Mouse (Mus musculus): ENCODE measurements around the gene Dcps.
A peak's percentile ranks its signal among the peaks of the same experiment; 100 is the strongest.

Dcps gene

DNA sequence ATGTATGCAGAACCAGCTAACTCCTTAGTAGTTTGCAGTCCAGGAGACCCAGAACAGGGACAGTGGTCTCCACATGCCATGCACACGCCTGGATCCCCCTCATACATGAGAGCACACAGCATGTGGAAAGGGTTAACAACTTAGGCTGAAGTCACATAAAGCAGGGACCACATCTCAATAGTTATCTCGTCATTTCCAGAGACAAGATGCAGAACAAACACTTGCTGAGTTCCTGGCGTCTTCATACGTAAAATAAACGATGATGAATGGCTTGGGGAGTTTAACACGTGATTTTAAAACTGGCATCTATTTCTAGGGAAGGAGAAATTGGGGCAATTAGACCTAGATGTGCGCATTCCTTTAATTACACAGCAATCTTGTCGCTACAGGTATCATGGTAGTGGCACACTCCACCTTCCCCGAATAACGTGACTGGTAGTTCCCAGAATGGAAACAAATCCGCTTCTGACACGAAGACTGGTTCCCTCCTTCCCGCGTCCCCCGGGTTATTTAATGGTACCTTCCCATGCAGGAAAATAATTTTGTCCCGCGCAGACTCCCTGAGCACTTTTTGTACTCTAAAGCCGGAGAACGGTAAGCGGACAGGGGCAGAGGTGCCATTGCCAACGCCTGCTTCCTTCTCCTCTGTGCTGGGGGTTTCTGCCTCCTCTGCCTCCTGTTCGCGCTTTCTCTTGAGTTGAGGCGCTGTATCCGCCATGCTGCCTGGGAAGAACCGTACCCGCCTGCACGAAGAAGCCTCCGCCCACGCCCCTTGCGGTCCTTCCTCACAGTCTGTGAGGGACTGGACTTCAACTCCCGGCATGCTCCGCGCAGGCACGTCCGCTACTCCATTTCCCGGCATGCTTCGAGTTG is at the start of gene Dcps:
Gene Dcps (minus strand): TSS at position 811 of the 873 bp plus-strand sequence.
- peak; percentile 83 for DNase-seq (ENCODE audit: low read depth, low spot score)

DNA sequence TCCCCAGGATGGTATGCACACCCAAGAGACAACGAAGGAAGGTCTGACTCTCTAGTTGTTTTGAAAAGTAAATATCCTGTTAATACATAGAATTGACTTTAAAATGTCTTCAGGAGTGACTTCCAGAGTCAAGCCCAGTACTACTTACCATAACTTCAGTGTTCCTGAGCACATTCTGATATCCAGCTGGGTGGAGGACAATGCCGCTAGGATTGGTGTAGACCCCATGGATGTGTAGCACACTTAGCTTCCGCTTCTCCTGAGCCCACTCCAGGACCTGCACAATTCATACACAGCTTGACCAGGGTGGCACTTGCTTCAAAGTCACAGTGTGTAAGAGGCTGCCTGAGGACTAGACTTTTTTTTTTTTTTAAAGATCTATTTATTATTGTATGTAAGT is 47.6 kb upstream of the Dcps start:
- no peak for DNase-seq (ENCODE audit: low read depth, low spot score)

DNA sequence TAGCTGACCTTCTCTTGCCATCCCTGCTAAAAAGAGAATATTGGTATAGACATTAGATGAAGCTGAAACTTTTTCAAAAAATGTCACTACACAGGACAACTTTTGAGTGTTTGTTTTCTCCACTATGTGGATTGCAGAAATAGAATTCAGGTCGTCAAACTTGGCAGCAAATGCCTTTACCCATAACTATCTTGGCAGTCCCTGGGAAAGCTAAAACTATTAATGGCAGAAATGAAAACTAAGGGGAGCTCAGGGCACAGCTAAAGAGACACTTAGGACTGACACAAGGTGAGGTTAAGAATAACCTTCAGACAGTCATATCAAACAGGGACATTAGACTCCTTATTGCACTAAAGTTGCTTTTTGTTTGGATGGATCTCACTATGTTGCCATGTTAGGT is 42.1 kb upstream of the Dcps start:
- no peak for DNase-seq (ENCODE audit: low read depth, low spot score)

DNA sequence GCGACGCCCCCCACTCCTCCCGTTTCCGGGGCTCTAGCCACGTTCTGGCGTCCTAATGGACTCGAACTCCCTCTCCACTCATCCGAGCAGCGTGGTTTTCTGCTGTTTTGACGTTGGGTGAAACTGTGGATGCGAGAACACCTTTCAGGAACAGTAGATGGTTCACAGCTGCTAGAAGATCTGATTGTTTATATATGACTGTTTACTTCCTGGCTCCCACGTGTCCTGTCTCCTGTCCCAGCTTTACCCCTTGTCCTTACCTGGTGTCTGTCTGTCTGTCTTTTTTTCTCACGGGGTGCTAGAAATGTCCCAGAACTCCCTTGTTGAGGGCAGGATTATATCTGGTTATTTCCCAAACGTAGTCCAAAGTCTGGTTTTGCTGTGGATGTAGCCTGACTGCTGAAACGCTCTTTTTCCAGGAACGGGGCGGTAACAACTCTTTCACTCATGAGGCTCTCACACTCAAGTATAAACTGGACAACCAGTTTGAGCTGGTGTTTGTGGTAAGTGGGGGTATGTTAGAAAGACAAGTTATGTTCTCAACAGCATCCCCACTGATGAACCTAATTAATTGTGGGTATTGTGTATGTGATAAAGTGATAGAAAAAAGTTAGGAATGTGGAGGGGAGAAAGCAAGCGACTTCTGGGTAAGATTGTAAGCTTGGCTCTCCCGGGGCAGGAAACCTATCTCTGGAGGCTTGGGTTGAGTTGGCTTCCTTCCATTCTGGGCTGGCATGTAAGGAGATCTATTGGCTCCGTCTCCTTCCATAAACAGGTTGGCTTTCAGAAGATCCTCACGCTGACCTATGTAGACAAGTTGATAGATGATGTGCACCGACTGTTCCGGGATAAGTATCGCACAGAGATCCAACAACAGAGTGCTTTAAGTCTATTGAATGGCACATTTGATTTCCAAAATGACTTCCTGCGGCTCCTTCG is 36.0 kb upstream of the Dcps start:
- no peak for DNase-seq (ENCODE audit: low read depth, low spot score)

DNA sequence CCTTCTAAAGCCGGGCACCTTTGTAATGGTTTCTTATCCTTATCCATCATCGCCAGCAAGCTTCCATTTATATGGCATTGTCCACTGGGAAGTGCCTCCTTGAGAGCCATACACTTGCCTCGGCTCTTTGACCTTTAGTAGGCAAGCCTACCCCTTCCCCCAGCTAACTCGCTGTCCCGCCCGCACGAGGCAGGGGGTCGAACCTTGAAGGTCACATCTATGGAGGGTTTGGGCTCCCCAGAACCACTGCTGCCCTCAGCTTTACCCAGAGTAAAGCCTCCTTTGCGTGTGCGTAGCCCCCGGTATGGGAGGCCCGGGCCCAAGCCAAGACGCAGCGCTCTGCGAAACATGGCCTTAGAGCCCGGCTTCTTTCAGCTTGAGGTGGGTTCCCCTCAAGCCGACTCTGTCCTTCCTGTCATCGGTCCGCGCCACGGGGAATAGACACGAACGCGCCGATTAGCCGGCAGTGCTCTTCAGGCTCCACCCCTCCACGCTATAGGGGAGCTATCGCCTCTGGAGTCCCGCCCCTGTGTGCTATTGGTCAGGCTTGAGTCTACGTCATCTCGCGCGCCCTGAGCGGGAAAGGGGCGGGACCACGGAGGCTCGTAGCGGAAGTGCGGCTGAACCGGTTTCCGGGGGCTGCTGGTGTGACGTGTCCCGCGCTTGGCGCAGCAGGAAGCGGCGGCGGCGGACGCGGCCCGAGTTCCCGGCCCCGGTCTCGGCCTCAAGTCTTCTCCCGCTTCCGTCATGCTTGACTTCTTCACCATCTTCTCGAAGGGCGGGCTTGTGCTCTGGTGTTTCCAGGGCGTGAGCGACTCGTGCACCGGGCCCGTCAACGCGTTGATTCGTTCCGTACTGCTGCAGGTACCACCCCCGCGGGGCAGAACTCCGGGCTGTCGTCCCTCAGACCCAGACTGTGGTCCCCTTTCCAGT is 34.9 kb upstream of the Dcps start, which contains the start of gene Foxred1:
Gene Foxred1 (minus strand): TSS at position 514 of the 933 bp plus-strand sequence.
- peak; percentile 99 for DNase-seq (ENCODE audit: low read depth, low spot score)

DNA sequence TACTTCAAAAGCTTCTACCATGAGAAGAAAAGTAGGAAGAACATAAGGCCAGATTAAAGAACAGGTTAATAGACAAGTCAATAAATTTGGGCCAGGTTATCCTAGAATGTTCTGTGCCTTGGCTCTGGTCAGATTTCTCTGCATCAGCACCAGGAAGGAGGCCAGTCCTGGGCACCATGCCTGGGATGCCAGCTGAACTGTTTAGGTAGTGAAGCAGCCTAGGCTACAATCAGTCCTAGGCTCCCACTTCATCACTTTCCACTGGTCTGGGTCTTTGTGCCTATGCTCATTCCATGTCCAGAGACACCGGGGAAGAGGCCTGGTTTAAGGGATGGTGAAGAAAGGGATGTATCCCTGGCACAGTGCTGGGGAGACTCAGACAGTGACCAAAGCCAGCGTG is 28.6 kb upstream of the Dcps start:
- DNase-seq (ENCODE audit: low read depth, low spot score): no peak

DNA sequence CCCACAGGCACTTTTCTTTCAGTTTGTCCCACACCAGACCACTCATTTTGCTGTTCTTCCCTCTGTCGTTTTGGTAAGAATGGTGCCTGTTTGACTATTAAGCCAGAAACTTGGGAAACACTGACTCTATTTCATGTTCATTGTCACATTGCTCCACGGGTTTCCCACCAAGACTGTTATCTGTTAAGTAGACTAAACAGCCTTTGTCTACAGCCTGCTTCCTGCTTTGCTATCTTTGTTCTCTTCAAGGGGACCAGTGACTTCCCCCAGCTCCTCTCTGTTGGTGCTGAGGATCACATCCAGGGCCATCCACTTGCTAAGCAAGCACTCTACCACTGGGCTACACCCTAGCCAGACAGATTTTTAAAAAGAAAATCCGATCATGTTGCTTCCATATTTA is 27.7 kb upstream of the Dcps start:
- no peak for DNase-seq (ENCODE audit: low read depth, low spot score)

DNA sequence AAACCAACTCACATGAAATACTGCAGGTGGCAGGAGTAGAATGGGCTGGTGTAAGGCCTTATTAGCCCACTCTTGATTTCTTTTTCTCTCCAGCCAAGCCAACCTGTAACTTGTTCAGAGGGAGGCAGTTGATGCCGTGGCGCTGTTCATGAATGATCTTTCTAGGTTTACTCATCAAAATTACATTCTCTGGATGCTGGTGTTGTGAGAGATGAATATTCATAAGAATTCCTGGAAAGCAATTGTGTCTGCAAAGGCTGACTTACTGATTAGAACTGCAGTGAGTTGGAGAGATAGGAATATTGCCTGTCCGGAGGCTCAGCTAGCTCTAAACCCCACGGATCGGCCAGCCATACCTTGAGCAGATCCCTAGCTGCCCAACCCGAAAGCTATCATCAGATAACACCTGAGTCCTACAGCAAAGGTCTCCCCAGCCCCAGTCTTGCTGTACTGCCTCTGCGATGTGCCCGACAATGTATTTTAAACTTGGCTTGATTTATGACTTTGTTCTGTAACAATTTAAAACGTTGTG is 24.7 kb upstream of the Dcps start:
- DNase-seq (ENCODE audit: low read depth, low spot score): no peak

DNA sequence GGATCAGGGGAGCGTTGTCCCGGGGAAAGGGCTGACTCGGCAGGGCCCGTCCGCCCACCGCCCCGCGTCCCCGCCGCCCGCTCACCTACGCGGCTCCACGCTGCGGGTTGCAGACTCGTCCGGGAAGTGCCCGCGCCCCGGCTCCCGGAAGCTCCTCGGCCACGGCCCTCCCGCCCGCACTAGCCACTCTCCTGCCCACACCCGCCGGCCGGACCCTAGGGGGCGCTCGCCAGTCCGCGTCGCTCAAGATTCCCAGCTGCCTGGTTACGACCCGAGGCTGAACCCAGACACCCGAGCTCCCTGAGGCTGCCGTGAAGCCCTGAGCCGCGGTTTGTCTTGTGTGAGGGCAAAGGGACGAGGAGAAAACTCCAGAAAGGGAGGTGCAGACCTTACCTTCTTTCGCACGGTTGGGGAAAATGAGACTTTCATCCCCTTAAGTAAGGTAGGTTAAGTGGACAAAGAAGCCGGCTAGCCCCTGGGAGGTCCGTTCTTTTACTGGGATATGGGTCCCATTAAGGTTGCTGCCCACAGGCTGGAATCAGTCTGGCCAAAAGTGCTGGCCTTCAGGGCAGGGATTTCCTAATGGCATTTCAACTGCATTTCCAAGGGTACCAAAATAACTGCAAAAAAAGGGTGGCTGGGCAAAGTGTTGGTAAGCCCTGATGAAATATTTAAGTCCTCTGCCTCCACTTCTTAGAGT is 24.1 kb upstream of the Dcps start, which contains the start of the genes Srpr and Tirap:
Gene Srpr (plus strand): TSS at position 404 of the 700 bp plus-strand sequence.
Gene Tirap (minus strand): TSS at position 520 of the 700 bp plus-strand sequence.
- DNase-seq (ENCODE audit: low read depth, low spot score): peak; percentile 82

DNA sequence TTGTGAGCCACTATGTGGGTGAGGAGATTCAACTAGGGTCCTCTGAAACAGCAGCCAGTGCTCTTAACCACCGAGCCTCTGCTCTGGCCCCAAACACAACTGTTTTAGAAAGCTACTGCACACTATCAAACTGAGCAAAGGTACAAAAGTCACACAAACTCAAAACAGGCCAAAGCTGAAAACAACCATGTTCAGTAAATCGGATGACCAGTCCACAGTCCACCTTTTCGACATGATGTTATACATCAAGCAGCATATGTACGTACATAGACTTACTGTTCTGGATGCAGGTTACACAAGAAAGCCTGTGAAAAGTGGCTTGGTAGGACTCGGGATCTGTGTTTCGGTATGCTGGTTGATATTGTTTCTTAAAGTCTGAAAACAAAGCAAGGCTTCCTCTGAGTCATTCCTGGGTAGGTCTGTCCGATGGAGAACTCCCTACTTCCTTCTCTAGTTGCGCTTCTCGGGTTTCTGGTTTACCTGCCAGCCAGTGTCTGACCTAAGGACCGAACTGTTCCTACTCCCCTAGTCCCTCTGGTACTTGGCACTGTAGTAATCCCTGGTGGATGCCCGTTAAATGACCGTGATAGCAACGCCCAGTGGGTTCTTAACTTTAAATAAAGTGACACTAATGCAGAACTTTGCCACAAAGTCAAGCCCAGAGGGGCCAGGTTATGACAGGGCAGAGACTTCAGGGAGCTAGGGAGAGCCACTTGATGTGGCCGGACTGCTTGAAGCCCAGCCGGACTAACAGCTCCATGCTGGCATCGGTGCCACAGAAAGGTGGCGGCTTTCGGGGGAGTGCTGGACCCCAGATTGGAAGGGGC is 23.3 kb upstream of the Dcps start:
- no peak for DNase-seq (ENCODE audit: low read depth, low spot score)

DNA sequence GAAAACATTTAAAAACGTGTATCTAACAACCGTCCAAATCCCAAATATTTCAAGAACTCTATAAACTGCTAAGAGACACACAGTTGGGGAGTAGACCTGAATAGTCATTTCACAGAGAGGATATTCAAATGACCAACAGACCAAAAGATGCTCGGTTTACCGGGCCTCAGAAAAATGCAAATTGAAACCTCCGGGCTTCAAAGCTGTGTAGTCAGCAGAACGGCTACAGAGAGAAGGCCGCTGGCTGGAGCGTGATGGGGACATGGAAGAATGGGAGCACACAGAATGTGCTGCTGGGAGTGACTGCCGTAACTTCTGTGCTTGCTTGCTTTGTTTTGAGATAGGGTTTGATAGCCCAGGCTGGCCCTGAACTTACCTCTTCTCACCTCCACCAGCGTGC is 22.5 kb upstream of the Dcps start:
- DNase-seq (ENCODE audit: low read depth, low spot score): no peak

DNA sequence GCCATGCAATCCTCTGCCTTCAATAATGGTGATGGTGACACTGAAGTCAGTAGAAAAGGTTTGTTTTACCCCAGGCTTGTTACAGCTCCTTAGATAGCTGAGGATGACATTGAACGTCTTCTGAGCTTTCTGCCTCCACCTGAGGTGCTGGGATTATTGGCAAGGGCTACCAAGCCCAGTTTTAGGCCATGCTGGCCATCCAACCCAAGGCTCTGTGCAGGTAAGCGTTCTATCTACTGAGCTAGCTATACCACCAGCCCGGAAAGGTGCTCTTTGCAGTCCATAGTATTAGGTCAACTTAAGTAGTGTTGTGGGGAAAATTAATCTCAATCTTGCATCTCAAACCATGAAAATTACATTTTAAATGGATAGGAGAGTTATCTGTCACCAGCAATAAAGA is 21.8 kb upstream of the Dcps start:
- DNase-seq (ENCODE audit: low read depth, low spot score): no peak

DNA sequence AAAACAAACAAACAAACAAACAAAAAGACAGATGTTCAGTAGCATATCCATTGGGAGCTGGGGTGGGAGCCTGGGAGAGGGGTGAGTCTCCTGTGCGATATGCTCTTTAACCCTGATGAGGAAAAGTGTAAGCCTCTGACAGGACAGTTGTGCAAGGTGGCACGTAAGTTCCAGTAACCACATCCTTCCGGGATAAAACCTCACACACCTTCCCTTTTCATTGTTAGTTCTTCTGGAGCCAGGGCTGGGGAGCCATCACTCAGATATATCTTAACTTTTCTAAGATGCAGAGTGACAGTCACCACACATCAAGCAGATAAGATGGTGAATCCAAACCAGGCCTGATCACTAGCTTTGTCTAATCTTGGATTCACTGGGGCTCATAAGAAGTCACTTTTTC is 18.2 kb upstream of the Dcps start:
- no peak for DNase-seq (ENCODE audit: low read depth, low spot score)

DNA sequence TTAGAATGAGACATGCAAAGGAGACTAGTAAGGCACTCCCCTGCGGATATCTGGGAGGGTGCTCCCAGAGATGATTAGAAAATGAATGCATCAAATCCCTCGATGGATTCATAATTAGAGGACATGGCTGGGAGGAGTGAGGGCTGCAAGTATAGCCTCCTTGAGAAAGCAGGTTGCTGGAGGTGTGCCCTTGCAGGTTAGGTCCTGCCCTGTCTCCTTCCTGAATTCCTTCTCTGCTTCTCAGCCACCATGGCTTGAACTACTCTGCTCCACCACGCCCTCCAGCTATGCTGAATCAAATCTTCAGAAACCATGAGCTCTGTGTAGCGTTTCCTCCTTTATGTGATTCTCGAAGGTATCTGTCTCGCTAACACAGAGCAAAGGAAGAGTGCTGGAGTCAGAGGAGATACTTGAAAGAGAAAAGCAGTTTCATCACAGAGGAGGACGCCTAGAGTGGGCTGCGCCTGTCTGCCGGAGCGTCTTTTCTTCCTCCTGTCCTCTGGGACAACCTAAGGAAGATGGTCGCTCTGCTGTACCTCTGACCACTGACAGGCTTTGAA is 17.2 kb upstream of the Dcps start:
- DNase-seq (ENCODE audit: low read depth, low spot score): no peak

DNA sequence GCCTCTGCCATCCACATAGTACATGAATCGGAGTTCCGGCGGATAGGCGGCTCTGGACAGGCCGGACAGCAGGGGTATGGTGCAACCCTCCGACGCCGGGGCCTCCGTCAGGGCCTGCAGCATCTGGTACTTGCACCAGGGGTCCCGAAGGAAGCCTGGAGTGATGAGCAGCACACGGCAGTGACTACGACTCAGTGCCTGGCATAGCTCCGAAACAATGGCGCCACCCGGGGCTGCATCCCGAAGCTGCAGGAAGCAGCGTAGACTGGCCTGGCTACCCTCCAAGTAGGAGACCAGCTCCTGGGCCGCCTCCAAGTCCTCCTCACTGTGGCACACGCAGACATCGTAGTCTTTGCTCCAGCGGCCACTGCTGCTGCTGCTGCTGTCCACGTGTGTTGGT is 12.8 kb upstream of the Dcps start:
- DNase-seq (ENCODE audit: low read depth, low spot score): no peak

DNA sequence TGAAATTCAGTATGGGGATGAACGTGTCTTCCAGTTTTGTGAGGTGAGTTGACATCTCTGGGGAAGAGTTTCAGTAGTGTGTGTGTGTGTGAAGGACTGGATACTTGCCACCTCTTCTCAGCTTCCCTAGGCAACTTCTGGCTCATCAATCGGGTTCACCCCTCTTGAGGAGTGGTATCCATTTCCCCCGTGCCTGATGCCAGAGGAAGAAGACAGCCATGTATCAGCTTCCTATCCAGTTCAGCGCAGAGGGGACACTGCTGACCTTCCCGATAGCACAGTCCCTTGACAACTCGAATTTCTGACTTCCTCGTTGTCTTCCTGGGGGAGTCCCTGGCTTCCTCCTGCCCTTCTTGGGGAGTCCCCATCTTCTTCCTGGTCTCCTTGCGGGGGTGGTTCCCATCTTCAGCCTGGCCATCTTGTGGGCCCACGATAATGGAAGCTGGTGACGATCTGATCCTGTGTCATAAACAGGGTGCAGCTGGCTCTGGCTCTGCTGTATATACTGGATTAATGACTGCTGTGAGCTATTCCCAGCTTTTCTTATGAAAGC is 11.6 kb upstream of the Dcps start:
- DNase-seq (ENCODE audit: low read depth, low spot score): no peak

DNA sequence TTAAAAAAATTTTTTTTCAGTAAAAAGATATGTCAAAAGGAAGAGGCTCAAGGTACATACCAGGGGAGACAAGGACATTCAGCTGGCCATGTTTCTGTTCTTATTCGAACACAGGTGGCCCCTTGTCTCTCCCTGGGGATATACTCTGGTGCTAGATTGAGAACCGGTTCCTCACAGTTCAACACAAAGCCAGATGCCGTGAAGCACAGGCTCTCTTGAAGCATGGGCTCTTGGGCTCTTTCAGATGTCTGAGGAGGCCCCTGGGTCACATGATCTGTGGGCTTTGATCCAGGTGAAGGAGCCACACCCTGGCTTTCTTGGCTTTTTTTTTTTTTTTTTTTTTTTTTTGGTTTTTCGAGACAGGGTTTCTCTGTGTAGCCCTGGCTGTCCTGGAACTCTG is 10.6 kb upstream of the Dcps start:
- DNase-seq (ENCODE audit: low read depth, low spot score): no peak

DNA sequence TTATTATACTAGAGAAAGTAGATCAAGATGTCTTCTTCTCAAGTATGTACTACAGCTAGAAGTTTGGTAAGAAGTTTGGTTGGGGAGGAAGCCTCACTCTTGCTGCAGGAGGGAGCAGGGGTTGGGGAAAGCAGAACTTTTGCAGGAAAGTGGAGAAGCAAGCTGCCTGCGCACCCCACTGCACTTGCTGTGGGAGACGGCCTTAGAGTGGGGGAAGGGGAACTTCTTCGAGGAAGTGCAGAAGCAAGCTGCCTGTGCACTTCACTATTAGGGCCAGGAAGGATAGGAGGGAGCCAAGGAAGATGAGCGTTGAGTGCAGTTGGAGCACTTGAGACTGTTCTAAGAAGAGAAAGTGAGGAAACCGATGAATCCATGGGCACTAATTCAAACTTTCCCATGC is 7.5 kb upstream of the Dcps start:
- no peak for DNase-seq (ENCODE audit: low read depth, low spot score)

DNA sequence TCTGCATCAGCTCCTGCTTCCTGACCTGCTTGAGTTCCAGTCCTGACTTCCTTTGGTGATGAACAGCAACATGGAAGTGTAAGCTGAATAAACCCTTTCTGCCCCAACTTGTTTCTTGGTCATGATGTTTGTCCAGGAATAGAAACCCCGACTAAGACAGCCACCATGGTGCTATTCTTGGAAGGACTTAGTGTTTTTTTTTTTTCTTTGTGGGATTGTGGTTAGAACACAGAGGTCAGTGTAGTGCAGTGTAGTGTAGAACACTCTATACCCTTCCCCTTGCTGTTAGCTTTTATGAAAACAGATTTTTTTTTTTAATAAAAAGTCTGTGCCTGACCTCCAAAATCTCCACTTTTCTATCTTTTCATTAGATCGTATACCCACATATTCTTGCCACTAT is 7.0 kb upstream of the Dcps start:
- DNase-seq (ENCODE audit: low read depth, low spot score): no peak
